Mouse (Mus musculus) forelimb bud, embryonic 11.5 days (tissue): ENCODE measurements around the gene Cd82.

ENCODE experiments used
- DNase-seq: peaks from one replicate; pipeline ENCODE4 v3.0.0-alpha.2; 2012; ENCODE audit warnings: low read depth, low spot score

Gene Cd82

GRCm38 (mm10) chr2:93462760-93463159, at the start of gene Cd82:
Cd82 (minus strand) TSS chr2:93463140.
- DNase-seq, result no peak

GRCm38 (mm10) chr2:93512130-93512529, 49.2 kb upstream of the Cd82 start:
- no peak for DNase-seq

GRCm38 (mm10) chr2:93510839-93511238, 47.9 kb upstream of the Cd82 start:
- no peak for DNase-seq

- DNase-seq, result no peak
Observed at GRCm38 (mm10) chr2:93509777-93510750, 47.1 kb upstream of the Cd82 start.

GRCm38 (mm10) chr2:93505091-93505490, 42.2 kb upstream of the Cd82 start:
- DNase-seq, result no peak

- DNase-seq, result no peak
Observed at GRCm38 (mm10) chr2:93503353-93503752, 40.4 kb upstream of the Cd82 start.

- peak; percentile 72 for DNase-seq
Observed at GRCm38 (mm10) chr2:93501303-93501702, 38.4 kb upstream of the Cd82 start.

- no peak for DNase-seq
Observed at GRCm38 (mm10) chr2:93497221-93497620, 34.3 kb upstream of the Cd82 start.

- DNase-seq, result no peak
Observed at GRCm38 (mm10) chr2:93495170-93495569, 32.2 kb upstream of the Cd82 start.

- DNase-seq, result no peak
Observed at GRCm38 (mm10) chr2:93493541-93493940, 30.6 kb upstream of the Cd82 start.

- DNase-seq, result peak; percentile 82
Observed at GRCm38 (mm10) chr2:93490516-93490915, 27.6 kb upstream of the Cd82 start.

- no peak for DNase-seq
Observed at GRCm38 (mm10) chr2:93488911-93489587, 26.1 kb upstream of the Cd82 start.

- DNase-seq, result no peak
Observed at GRCm38 (mm10) chr2:93485459-93485858, 22.5 kb upstream of the Cd82 start.

GRCm38 (mm10) chr2:93482036-93482644, 19.2 kb upstream of the Cd82 start:
- DNase-seq, result no peak

- DNase-seq, result no peak
Observed at GRCm38 (mm10) chr2:93478744-93479143, 15.8 kb upstream of the Cd82 start.

GRCm38 (mm10) chr2:93477519-93477918, 14.6 kb upstream of the Cd82 start:
- peak; percentile 71 for DNase-seq

- DNase-seq, result no peak
Observed at GRCm38 (mm10) chr2:93476487-93476886, 13.5 kb upstream of the Cd82 start.

GRCm38 (mm10) chr2:93475040-93475439, 12.1 kb upstream of the Cd82 start:
- peak; percentile 93 for DNase-seq

- DNase-seq, result no peak
Observed at GRCm38 (mm10) chr2:93473915-93474314, 11.0 kb upstream of the Cd82 start.

GRCm38 (mm10) chr2:93470849-93471576, 8.1 kb upstream of the Cd82 start:
- DNase-seq, result peak; percentile 81

- peak; percentile 59 for DNase-seq
Observed at GRCm38 (mm10) chr2:93470127-93470526, 7.2 kb upstream of the Cd82 start.

- DNase-seq, result no peak
Observed at GRCm38 (mm10) chr2:93469118-93469517, 6.2 kb upstream of the Cd82 start.
